Mouse (Mus musculus) testis, adult 2 months (tissue): Measurements from ENCODE around the gene Chrne. TPM values are rescaled to one million over a fixed set of nuclear protein-coding genes. Genes with fewer than 3 reads are reported as not detected.

Experiments used
- H3K27ac ChIP-seq: fragments of 200-500 bp; 2 replicates; pipeline ENCODE4 v1.5.1; 2012; ENCODE audit warnings: low read depth, low read length; ENCODE audit not compliant: control insufficient read depth, insufficient read depth
- H3K27me3 ChIP-seq: fragments of 200-500 bp; 2 replicates; pipeline ENCODE4 v1.6.1; 2012; ENCODE audit warnings: mild to moderate bottlenecking, low read length, moderate library complexity; ENCODE audit not compliant: control insufficient read depth, insufficient read depth
- H3K36me3 ChIP-seq: fragments of 200-500 bp; 2 replicates; pipeline ENCODE4 v1.6.1; 2012; ENCODE audit warnings: mild to moderate bottlenecking, low read length; ENCODE audit not compliant: control insufficient read depth, insufficient read depth
- H3K4me1 ChIP-seq: fragments of 200-500 bp; 2 replicates; pipeline ENCODE4 v1.6.1; 2012; ENCODE audit warnings: low read length; ENCODE audit not compliant: control insufficient read depth, insufficient read depth
- H3K4me3 ChIP-seq: fragments of 200-500 bp; 2 replicates; pipeline ENCODE4 v1.5.1; 2012; ENCODE audit warnings: low read depth, mild to moderate bottlenecking, low read length, moderate library complexity, mixed read lengths; ENCODE audit not compliant: control insufficient read depth
- CTCF ChIP-seq: fragments of 200-500 bp; IDR thresholded peaks from 2 replicates; pipeline ENCODE4 v1.5.1; 2012; ENCODE audit warnings: low read depth, mild to moderate bottlenecking, inconsistent platforms, low read length, moderate library complexity; ENCODE audit not compliant: control insufficient read depth, insufficient read depth, insufficient replicate concordance
- POLR2A ChIP-seq: fragments of 200-500 bp; IDR thresholded peaks from 2 replicates; pipeline ENCODE4 v1.6.1; 2012; ENCODE audit warnings: low read depth, mild to moderate bottlenecking, inconsistent platforms, low read length, moderate library complexity; ENCODE audit not compliant: control insufficient read depth
- polyA plus RNA-seq: library from polyadenylated mRNA; depleted of rRNA; stranded (reverse); fragments of >200 nt; gene quantifications from 2 replicates; pipeline ENCODE4 v1.2.3, GENCODE M21; 2012; rRNA removed

Gene Chrne
- 241 and 243 TPM in 2 replicates for polyA plus RNA-seq

GRCm38 (mm10) chr11:70619101-70619500, at the start of gene Chrne:
Chrne (minus strand) TSS chr11:70619216.
- H3K27ac ChIP-seq: no peak within 1 kb of the TSS
- no peaks in the 10 kb centered on the region for H3K36me3 ChIP-seq
- H3K4me1 ChIP-seq: peaks cover 16% of the 10 kb centered on the region
- H3K4me3 ChIP-seq: peak within 1 kb of the TSS; percentile 14
- TF ChIP-seq POLR2A (no peak), CTCF (no peak)
- H3K27me3 ChIP-seq: no peaks in the 10 kb centered on the region

GRCm38 (mm10) chr11:70668335-70668770, 49.3 kb upstream of the Chrne start:
- no peaks in the 10 kb centered on the region for H3K27me3 ChIP-seq
- H3K36me3 ChIP-seq: no peaks in the 10 kb centered on the region; the same call in 1 of the 2 replicates
- peak overlapping the region; percentile 95 for H3K4me3 ChIP-seq
- H3K27ac ChIP-seq: peak overlapping the region; percentile 96
- peaks cover 16% of the 10 kb centered on the region for H3K4me1 ChIP-seq
- 0 out of 2 replicates have a peak, but pooled peaks have one; percentile 5 for TF ChIP-seq POLR2A
- TF ChIP-seq CTCF: no peak

- Histone ChIP-seq H3K27ac (no peak overlapping the region), H3K36me3 (no peaks in the 10 kb centered on the region; the same call in 1 of the 2 replicates)
- TF ChIP-seq CTCF (no peak), POLR2A (no peak)
Measured at GRCm38 (mm10) chr11:70667271-70668150, 48.5 kb upstream of the Chrne start.

GRCm38 (mm10) chr11:70666687-70667086, 47.7 kb upstream of the Chrne start:
- Histone ChIP-seq H3K4me3 (no peak overlapping the region), H3K36me3 (no peaks in the 10 kb centered on the region; the same call in 1 of the 2 replicates)

More at GRCm38 (mm10) chr11:70667271-70668150, 48.5 kb upstream of the Chrne start:
- H3K4me3 ChIP-seq: peak overlapping the region; percentile 3; the same call in 1 of the 2 replicates
- no peaks in the 10 kb centered on the region for H3K27me3 ChIP-seq
- H3K4me1 ChIP-seq: peaks cover 16% of the 10 kb centered on the region

GRCm38 (mm10) chr11:70664741-70665140, 45.7 kb upstream of the Chrne start:
- Histone ChIP-seq H3K4me1 (peaks cover 7% of the 10 kb centered on the region), H3K4me3 (no peak overlapping the region), H3K36me3 (no peaks in the 10 kb centered on the region; the same call in none of the 2 replicates), H3K27me3 (no peaks in the 10 kb centered on the region), H3K27ac (no peak overlapping the region)
- TF ChIP-seq CTCF: no peak
- TF ChIP-seq POLR2A: no peak

More at GRCm38 (mm10) chr11:70666687-70667086, 47.7 kb upstream of the Chrne start:
- Histone ChIP-seq H3K4me1 (peaks cover 16% of the 10 kb centered on the region), H3K27me3 (no peaks in the 10 kb centered on the region), H3K27ac (no peak overlapping the region)
- TF ChIP-seq POLR2A: no peak
- no peak for TF ChIP-seq CTCF

- TF ChIP-seq CTCF (no peak), POLR2A (no peak)
- Histone ChIP-seq H3K27ac (no peak overlapping the region), H3K36me3 (no peaks in the 10 kb centered on the region; the same call in none of the 2 replicates), H3K4me3 (no peak overlapping the region), H3K27me3 (no peaks in the 10 kb centered on the region), H3K4me1 (peaks cover 4% of the 10 kb centered on the region)
Measured at GRCm38 (mm10) chr11:70663957-70664356, 44.9 kb upstream of the Chrne start.

GRCm38 (mm10) chr11:70663101-70663500, 44.1 kb upstream of the Chrne start:
- H3K36me3 ChIP-seq: no peaks in the 10 kb centered on the region; the same call in none of the 2 replicates

More at GRCm38 (mm10) chr11:70663101-70663500, 44.1 kb upstream of the Chrne start:
- no peak overlapping the region for H3K4me3 ChIP-seq
- H3K27ac ChIP-seq: no peak overlapping the region
- no peaks in the 10 kb centered on the region for H3K4me1 ChIP-seq
- TF ChIP-seq CTCF: no peak
- TF ChIP-seq POLR2A: no peak
- no peaks in the 10 kb centered on the region for H3K27me3 ChIP-seq
